Mouse (Mus musculus): ENCODE data around the gene Tmem63c.

The Tmem63c gene

GRCm38 (mm10) chr12:87021040-87021439 is at the start of gene Tmem63c:
TSS of gene Tmem63c (plus strand) at chr12:87021340.
- no peak for DNase-seq (ENCODE audit: low read depth)

GRCm38 (mm10) chr12:86973216-86973615 is 47.9 kb upstream of the Tmem63c start:
- DNase-seq (ENCODE audit: low read depth) = no peak

GRCm38 (mm10) chr12:86973706-86974105 is 47.4 kb upstream of the Tmem63c start:
- DNase-seq (ENCODE audit: low read depth) = no peak

GRCm38 (mm10) chr12:86974387-86975288 is 46.5 kb upstream of the Tmem63c start:
- DNase-seq (ENCODE audit: low read depth) = no peak

- DNase-seq (ENCODE audit: low read depth) = no peak
Observed at GRCm38 (mm10) chr12:86975761-86976160, 45.4 kb upstream of the Tmem63c start.

- DNase-seq (ENCODE audit: low read depth) = no peak
Observed at GRCm38 (mm10) chr12:86976511-86977168, 44.5 kb upstream of the Tmem63c start.

- no peak for DNase-seq (ENCODE audit: low read depth)
Observed at GRCm38 (mm10) chr12:86977833-86978232, 43.3 kb upstream of the Tmem63c start.

- no peak for DNase-seq (ENCODE audit: low read depth)
Observed at GRCm38 (mm10) chr12:86981180-86981579, 40.0 kb upstream of the Tmem63c start.

- peak; percentile 64 for DNase-seq (ENCODE audit: low read depth)
Observed at GRCm38 (mm10) chr12:86983470-86984193, 37.5 kb upstream of the Tmem63c start.

- peak; percentile 49 for DNase-seq (ENCODE audit: low read depth)
Observed at GRCm38 (mm10) chr12:86984194-86984555, 37.0 kb upstream of the Tmem63c start.

- DNase-seq (ENCODE audit: low read depth) = no peak
Observed at GRCm38 (mm10) chr12:86986562-86986961, 34.6 kb upstream of the Tmem63c start.

- no peak for DNase-seq (ENCODE audit: low read depth)
Observed at GRCm38 (mm10) chr12:86988227-86988626, 32.9 kb upstream of the Tmem63c start.

- DNase-seq (ENCODE audit: low read depth) = no peak
Observed at GRCm38 (mm10) chr12:86989378-86989777, 31.8 kb upstream of the Tmem63c start.

GRCm38 (mm10) chr12:86989890-86990754 is 31.0 kb upstream of the Tmem63c start, which contains the start of gene Zdhhc22:
TSS of gene Zdhhc22 (minus strand) at chr12:86990430.
- no peak for DNase-seq (ENCODE audit: low read depth)

GRCm38 (mm10) chr12:86990755-86991110 is 30.4 kb upstream of the Tmem63c start:
- DNase-seq (ENCODE audit: low read depth) = no peak

GRCm38 (mm10) chr12:86994166-86994565 is 27.0 kb upstream of the Tmem63c start:
- no peak for DNase-seq (ENCODE audit: low read depth)

GRCm38 (mm10) chr12:86994776-86995175 is 26.4 kb upstream of the Tmem63c start:
- DNase-seq (ENCODE audit: low read depth) = no peak

- no peak for DNase-seq (ENCODE audit: low read depth)
Observed at GRCm38 (mm10) chr12:86995931-86996330, 25.2 kb upstream of the Tmem63c start.

GRCm38 (mm10) chr12:86998699-86999098 is 22.4 kb upstream of the Tmem63c start:
- DNase-seq (ENCODE audit: low read depth) = no peak

- no peak for DNase-seq (ENCODE audit: low read depth)
Observed at GRCm38 (mm10) chr12:86999283-86999820, 21.8 kb upstream of the Tmem63c start.

GRCm38 (mm10) chr12:87000151-87000839 is 20.8 kb upstream of the Tmem63c start:
- DNase-seq (ENCODE audit: low read depth) = no peak
